Mouse (Mus musculus) brain, embryonic 14.5 days (tissue): ENCODE measurements at regions not wholly inside any gene's neighbourhood (a gene's known extent, or its start where the extent isn't known, plus 50 kb on each side); places are given as distances from the start of the nearest gene placed in this dataset.

ENCODE experiments used
- DNase-seq: peaks from one replicate; pipeline ENCODE4 v3.0.0-alpha.2; 2011; ENCODE audit warnings: low read depth
- CTCF ChIP-seq: fragments of 200-500 bp; IDR thresholded peaks from 2 replicates; pipeline ENCODE4 v1.5.1; 2012; ENCODE audit warnings: inconsistent platforms, mild to moderate bottlenecking, moderate library complexity, borderline replicate concordance; ENCODE audit not compliant: insufficient read depth, insufficient read length; ENCODE audit errors: extremely low read depth
- POLR2A ChIP-seq: fragments of 200-500 bp; IDR thresholded peaks from 2 replicates; pipeline ENCODE4 v1.6.1; 2012; ENCODE audit warnings: mild to moderate bottlenecking, inconsistent platforms, borderline replicate concordance; ENCODE audit not compliant: poor library complexity, insufficient read depth, insufficient read length, severe bottlenecking; ENCODE audit errors: extremely low read depth

GRCm38 (mm10) chr12:92280470-92280869 lies 431.5 kb upstream of the Sel1l start:
- TF ChIP-seq CTCF (no peak), POLR2A (no peak)
- peak; percentile 56 for DNase-seq

DNA sequence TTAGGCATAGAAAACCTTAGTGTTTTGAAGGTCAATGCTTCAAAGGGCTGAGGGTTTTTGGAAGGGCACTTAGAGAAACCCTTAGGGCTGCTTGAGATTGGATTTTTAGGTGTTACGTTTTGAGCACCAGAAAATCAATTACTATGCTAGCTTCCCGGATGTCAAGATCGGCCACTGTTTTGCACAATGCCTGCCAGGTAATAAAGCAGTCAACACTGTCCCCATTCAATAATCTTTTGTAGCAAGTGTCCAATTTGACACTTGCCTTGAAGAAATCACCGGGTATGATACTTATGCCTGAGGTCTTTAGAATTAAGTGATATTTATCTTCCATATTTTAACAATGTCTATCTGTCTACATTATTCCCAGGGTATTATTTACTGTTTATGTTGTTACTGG lies 403.0 kb upstream of the Sel1l start:
- DNase-seq, result peak; percentile 38
- no peak for TF ChIP-seq POLR2A
- no peak for TF ChIP-seq CTCF

DNA sequence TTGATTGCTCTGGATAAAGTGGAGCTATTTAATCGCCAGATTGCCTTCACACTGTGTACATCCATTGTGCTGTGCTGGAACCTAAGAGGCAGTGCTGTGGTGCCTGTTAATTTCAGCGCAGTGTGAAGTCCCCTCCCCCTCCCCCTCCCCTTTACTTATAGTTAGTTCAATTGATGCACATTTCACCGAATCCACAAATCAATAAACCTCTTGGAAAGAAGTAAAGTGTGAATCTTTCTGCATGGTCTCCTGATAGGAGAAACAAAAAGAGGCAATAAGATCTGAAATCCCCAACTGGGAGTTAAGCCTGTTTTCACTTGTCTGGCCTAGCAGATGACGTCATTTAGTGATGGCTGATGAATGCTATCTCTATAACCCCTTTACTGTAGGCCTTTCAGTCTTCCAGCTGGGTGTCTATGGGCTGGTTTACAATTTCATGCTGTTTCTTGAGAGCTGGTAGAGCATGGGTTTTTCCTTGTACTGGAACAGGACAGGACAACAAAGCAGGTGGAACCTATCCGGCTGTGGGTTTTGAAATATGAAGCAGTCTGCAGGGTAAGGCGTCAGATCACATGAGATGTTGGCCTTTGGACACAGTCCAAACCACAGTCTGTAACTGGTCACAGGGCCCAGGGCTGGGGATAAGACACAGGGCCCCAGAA lies 398.0 kb upstream of the Sel1l start:
- TF ChIP-seq CTCF, result no peak
- no peak for TF ChIP-seq POLR2A
- DNase-seq, result peak; percentile 90

DNA sequence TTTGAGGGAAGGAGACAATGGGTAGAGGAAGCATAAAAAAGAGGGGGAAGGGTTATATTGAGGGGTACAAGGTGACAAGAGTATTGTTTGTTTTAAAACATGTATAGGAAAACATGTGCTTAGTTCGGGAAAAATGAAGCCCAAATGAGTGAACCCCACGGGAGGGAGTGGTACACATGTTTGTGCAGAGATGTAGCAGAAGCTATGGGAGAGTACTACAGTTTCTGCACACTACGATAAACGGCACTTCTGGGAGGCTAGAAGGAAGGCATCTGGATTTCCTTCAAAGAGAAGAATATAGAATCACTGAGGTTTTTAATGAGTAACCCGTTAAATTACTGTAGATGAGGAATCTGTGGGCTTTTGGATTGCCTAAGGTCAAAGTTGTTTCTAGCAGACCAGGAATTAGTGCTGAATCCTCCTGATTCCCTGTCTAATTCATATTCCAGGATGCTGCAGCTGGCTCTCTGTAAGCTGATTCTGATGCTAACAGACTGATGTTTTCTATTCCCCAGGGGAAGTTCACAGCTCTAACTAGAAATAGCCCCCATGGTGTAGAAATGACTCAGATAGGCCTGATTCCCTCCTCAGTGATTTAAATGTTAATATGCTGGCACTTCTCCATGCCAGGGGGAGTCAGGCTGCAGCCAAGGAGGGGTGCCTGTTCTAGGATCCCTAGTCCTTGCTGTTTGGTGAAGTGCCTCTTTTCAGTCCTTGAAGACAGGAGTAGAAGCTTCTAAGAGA lies 391.2 kb upstream of the Sel1l start:
- peak; percentile 71 for DNase-seq
- no peak for TF ChIP-seq POLR2A
- TF ChIP-seq CTCF, result no peak

DNA sequence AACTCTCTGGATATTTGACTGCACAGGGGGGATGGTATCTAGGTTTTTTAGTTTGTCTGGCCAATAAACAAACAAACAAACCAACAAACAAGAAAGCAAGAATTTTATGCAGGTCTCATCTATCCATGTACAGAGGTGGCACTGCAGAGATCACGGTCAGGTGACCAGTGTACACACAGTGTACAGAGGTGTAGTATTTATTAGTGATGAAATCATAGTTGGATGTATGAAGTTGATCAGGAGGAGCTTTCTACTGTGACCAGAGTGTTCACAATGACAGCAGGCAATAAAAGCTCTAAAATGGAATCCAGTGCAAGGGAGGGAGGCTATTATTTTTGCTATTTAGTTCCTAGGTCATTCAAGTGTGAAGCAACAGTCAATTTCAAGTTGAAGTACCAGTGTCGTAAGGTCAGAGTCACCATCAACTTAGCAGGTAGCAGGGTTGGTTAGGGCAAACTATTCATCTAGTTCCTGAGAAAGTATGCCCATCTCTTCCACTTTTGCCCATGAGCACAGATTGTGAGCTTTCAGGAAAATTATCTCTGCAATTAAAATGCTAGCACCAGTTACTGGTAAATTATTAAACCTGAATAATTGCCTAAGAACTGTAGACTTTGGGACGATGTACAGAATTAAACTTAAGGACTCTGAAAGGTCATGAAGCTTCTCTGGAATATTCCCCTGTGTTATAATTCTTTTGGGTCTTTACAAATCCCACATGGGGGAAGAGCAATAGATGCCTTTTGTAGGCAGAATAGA lies 384.9 kb upstream of the Sel1l start:
- no peak for TF ChIP-seq CTCF
- no peak for TF ChIP-seq POLR2A
- DNase-seq, result no peak

DNA sequence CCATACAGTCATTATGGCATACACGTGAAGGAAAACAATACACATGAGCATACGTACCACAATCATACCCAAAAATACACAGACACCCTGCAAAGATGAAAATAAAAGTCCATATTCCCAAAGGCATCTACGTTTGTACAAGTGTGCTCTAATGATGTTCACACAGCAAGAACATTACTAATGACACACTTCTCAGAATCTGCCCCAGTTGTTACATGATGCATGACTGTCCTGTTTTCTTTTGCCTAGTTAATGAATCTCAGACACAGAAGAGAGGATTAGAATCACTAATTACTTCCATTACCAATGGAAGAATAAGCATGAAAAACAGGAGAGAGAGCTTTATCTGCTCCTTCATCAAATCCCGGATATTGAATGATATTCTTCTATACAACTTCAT lies 379.6 kb upstream of the Sel1l start:
- TF ChIP-seq CTCF, result no peak
- TF ChIP-seq POLR2A, result no peak
- no peak for DNase-seq

GRCm38 (mm10) chr12:92203351-92203750 lies 354.4 kb upstream of the Sel1l start:
- TF ChIP-seq CTCF (no peak), POLR2A (no peak)
- no peak for DNase-seq

GRCm38 (mm10) chr12:92200602-92201001 lies 351.6 kb upstream of the Sel1l start:
- DNase-seq, result no peak
- no peak for TF ChIP-seq CTCF
- TF ChIP-seq POLR2A, result no peak

- no peak for TF ChIP-seq CTCF
- TF ChIP-seq POLR2A, result no peak
- DNase-seq, result peak; percentile 55
Observed at GRCm38 (mm10) chr12:92198738-92199477, 350.0 kb upstream of the Sel1l start.

- TF ChIP-seq POLR2A (no peak), CTCF (no peak)
- DNase-seq, result no peak
Observed at GRCm38 (mm10) chr12:92193934-92194685, 345.2 kb upstream of the Sel1l start.
